Comparison of ENCODE assay signal across 34 mouse cellular contexts in the genomic region with DNA sequence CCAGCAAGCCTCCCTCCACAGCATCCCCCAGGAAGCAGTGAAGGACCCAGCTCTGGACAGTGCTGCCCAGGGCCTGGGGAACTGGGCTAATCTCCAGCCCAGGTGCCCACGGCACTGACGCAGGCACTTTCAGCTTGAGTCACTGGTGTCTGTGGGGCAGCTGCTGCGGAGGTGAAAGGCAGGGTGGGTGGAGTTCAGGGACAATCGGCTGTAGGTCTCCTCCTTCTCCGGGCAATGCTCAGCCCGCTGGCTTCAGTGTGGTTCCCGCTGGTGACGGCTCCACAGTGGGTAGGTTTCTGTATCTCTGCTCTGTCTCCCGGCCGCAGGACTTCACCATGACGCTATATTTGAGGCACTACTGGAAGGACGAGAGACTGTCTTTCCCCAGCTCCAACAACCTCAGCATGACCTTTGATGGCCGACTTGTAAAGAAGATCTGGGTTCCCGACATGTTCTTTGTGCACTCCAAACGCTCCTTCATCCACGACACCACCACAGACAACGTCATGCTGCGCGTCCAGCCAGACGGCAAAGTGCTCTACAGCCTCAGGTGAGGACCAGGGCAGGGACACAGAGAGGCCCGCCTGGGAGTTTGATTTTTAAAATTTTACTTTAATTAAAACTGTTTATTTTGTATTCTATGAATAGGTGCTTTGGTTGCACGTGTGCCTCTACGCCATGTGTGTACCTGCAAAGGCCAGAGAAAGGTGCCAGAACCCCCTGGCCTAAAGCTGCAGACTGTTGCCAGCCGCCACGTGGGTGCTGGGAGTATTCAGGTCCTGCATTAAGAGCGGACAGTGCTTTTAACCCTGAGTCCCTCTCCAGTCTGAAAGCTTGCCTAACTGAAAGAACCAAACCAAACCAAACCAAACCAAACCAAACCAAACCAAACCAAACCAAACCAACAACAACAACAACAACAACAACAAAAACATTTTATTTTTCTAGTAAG. TPM values are rescaled to one million over a fixed set of nuclear protein-coding genes. Genes with fewer than 3 reads are reported as not detected.
"Had no signal": no experiment of that assay in that cellular context is flagged by ENCODE, and none has a peak within 500 bp of the region (broad histone marks: within the 10 kb centered on the region; RNA-seq: fewer than 3 reads in every experiment).

No protein-coding gene starts in this region.

- H3K27me3 ChIP-seq: intestine, embryonic 15.5 days had no signal

- ATAC-seq: hindbrain, embryonic 16.5 days; inflammation-experienced regulatory T-cells, adult 6 months; intestine, embryonic 15.5 days; intestine, postnatal 0 days; liver, embryonic 12.5 days had no signal

- H3K4me2 ChIP-seq: heart, embryonic 12.5 days; hindbrain, embryonic 12.5 days; hindbrain, embryonic 14.5 days; intestine, embryonic 15.5 days; limb, embryonic 13.5 days; limb, embryonic 15.5 days; liver, embryonic 12.5 days had no signal

- H3K9me3 ChIP-seq: heart, embryonic 10.5 days; heart, embryonic 12.5 days; hindbrain, embryonic 10.5 days; hindbrain, embryonic 12.5 days; intestine, embryonic 15.5 days; limb, embryonic 13.5 days; limb, embryonic 15.5 days; liver, embryonic 12.5 days had no signal

- H3K36me3 ChIP-seq: heart, embryonic 10.5 days; heart, embryonic 12.5 days; hindbrain, embryonic 10.5 days; hindbrain, embryonic 12.5 days; intestine, embryonic 15.5 days; limb, embryonic 13.5 days; limb, embryonic 15.5 days; liver, embryonic 12.5 days had no signal

- H3K9ac ChIP-seq: heart, embryonic 12.5 days; hindbrain, embryonic 12.5 days; hindbrain, embryonic 14.5 days; intestine, embryonic 15.5 days; limb, embryonic 13.5 days; limb, embryonic 15.5 days; liver, embryonic 12.5 days; liver, embryonic 14.5 days had no signal

- DNase-seq: gastrocnemius, adult 2 months; gastrocnemius, postnatal 10 days; gastrocnemius, postnatal 25 days; heart, adult 2 months; heart, postnatal 10 days; heart, postnatal 4 days; kidney, adult 18-20 months; kidney, adult 8-10 months; kidney, postnatal 10 days; kidney, postnatal 36 days; layer of hippocampus, adult 9-11 months; layer of hippocampus, postnatal 36 days; left cerebral cortex, postnatal 4 days had no signal

- H3K4me1 ChIP-seq: hindbrain, embryonic 10.5 days; hindbrain, embryonic 12.5 days; intestine, embryonic 15.5 days; limb, embryonic 13.5 days; limb, embryonic 15.5 days; liver, embryonic 12.5 days had no signal

- H3K4me3 ChIP-seq: gastrocnemius, adult 2 months; heart, adult 2 months; heart, embryonic 10.5 days; heart, embryonic 12.5 days; hindbrain, embryonic 10.5 days; hindbrain, embryonic 12.5 days; intestine, embryonic 15.5 days; limb, embryonic 13.5 days; limb, embryonic 15.5 days; liver, embryonic 12.5 days had no signal

- H3K27ac ChIP-seq: gastrocnemius, adult 2 months; heart, adult 2 months; heart, embryonic 10.5 days; hindbrain, embryonic 10.5 days; hindbrain, embryonic 12.5 days; hindbrain, embryonic 14.5 days; intestine, embryonic 15.5 days; limb, embryonic 13.5 days; limb, embryonic 15.5 days; liver, embryonic 12.5 days; liver, embryonic 14.5 days had no signal

RNA-seq across cellular contexts. Expression of a gene that starts 20.0 kb away (rescaled TPM):
- total RNA-seq: granulocyte monocyte progenitor cell, adult 5-6 weeks; liver, adult 2 months had no signal
- polyA plus RNA-seq: hindbrain, embryonic 12.5 days; inflammation-experienced regulatory T-cells, adult 6 months; intestine, embryonic 15.5 days; kidney, embryonic 14.5 days; kidney, embryonic 16.5 days; limb, embryonic 11.5 days; limb, embryonic 13.5 days; liver, adult 2 months; liver, embryonic 16.5 days had no signal

RNA-seq across cellular contexts. Expression of a gene that starts 37.2 kb away (rescaled TPM):
- polyA plus RNA-seq: inflammation-experienced regulatory T-cells, adult 6 months had no signal

RNA-seq across cellular contexts. Expression of a gene that starts 56.4 kb away (rescaled TPM):
- total RNA-seq: gastrocnemius, adult 2 months; gastrocnemius, postnatal 25 days; granulocyte monocyte progenitor cell, adult 5-6 weeks; heart, adult 2 months; heart, postnatal 25 days; liver, adult 2 months had no signal
- polyA plus RNA-seq: heart, adult 2 months; large intestine, adult 2 months had no signal
